Mouse (Mus musculus): ENCODE measurements around the gene Togaram2. TPM values are rescaled to one million over a fixed set of nuclear protein-coding genes. Genes with fewer than 3 reads are reported as not detected.

The Togaram2 gene
- polyA plus RNA-seq, 1 experiment from 2014 or later = 1.2 TPM

DNA sequence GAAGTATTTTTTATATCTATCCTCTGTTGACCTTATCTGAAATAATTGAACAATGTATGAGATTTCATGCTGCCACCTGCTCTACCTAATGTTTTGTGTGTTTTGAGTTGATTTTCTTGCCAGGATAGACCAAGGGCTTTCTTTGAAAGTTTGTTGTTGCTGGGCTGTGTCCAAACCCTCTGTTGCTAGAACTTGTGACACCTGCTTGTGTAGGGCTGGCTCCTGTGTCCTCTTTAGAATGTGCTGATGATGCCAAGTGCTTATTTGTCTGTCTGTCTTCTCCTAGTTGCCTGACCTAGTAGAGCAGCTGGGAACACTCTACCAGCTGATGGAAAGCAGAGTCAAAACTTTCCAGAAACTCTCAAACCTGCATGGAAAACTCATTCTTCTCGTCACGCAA lies 20.6 kb upstream of the Togaram2 start:
- no peak for ATAC-seq (ENCODE audit: low read depth)
- H3K9ac ChIP-seq (replicated peaks; ENCODE audit: low read depth, low read length) = no peak overlapping the region
- no peaks in the 10 kb centered on the region for H3K27me3 ChIP-seq (ENCODE audit: control insufficient read depth, insufficient read depth, low read length)
- no peak overlapping the region for H3K27ac ChIP-seq (ENCODE audit: low read depth, low read length)
- H3K4me2 ChIP-seq (ENCODE audit: low read depth, low read length) = no peak overlapping the region
- no peaks in the 10 kb centered on the region for H3K9me3 ChIP-seq (ENCODE audit: control insufficient read depth, low read length)
- H3K36me3 ChIP-seq (ENCODE audit: control insufficient read depth, insufficient read depth, low read length) = peaks cover 26% of the 10 kb centered on the region
- no peak overlapping the region for H3K4me3 ChIP-seq (ENCODE audit: low read depth, low read length)
- 95% methylated on average over 2 of the region's 2 CpGs for WGBS
- no peaks in the 10 kb centered on the region for H3K4me1 ChIP-seq (ENCODE audit: control insufficient read depth, insufficient read depth, low read length)

- WGBS = 94% methylated on average over 5 of the region's 5 CpGs
- Histone ChIP-seq H3K4me3 (ENCODE audit: low read depth, low read length) (no peak overlapping the region), H3K27ac (ENCODE audit: low read depth, low read length) (no peak overlapping the region), H3K4me1 (ENCODE audit: control insufficient read depth, insufficient read depth, low read length) (no peaks in the 10 kb centered on the region), H3K4me2 (ENCODE audit: low read depth, low read length) (no peak overlapping the region), H3K9ac (replicated peaks; ENCODE audit: low read depth, low read length) (no peak overlapping the region), H3K36me3 (ENCODE audit: control insufficient read depth, insufficient read depth, low read length) (peaks cover 30% of the 10 kb centered on the region), H3K9me3 (ENCODE audit: control insufficient read depth, low read length) (no peaks in the 10 kb centered on the region), H3K27me3 (ENCODE audit: control insufficient read depth, insufficient read depth, low read length) (no peaks in the 10 kb centered on the region)
- no peak for ATAC-seq (ENCODE audit: low read depth)
Measured at GRCm38 (mm10) chr17:71652934-71653333, 20.1 kb upstream of the Togaram2 start.

GRCm38 (mm10) chr17:71657521-71657920 lies 15.5 kb upstream of the Togaram2 start:
- H3K4me3 ChIP-seq (ENCODE audit: low read depth, low read length) = no peak overlapping the region
- no peaks in the 10 kb centered on the region for H3K27me3 ChIP-seq (ENCODE audit: control insufficient read depth, insufficient read depth, low read length)
- no peak overlapping the region for H3K4me2 ChIP-seq (ENCODE audit: low read depth, low read length)
- WGBS = 84% methylated on average over 4 of the region's 4 CpGs
- H3K36me3 ChIP-seq (ENCODE audit: control insufficient read depth, insufficient read depth, low read length) = peaks cover 29% of the 10 kb centered on the region
- no peak overlapping the region for H3K27ac ChIP-seq (ENCODE audit: low read depth, low read length)
- no peaks in the 10 kb centered on the region for H3K4me1 ChIP-seq (ENCODE audit: control insufficient read depth, insufficient read depth, low read length)
- H3K9me3 ChIP-seq (ENCODE audit: control insufficient read depth, low read length) = no peaks in the 10 kb centered on the region
- H3K9ac ChIP-seq (replicated peaks; ENCODE audit: low read depth, low read length) = no peak overlapping the region
- no peak for ATAC-seq (ENCODE audit: low read depth)

- H3K4me3 ChIP-seq (ENCODE audit: low read depth, low read length) = no peak overlapping the region
- no peak overlapping the region for H3K27ac ChIP-seq (ENCODE audit: low read depth, low read length)
- H3K27me3 ChIP-seq (ENCODE audit: control insufficient read depth, insufficient read depth, low read length) = no peaks in the 10 kb centered on the region
- no peaks in the 10 kb centered on the region for H3K9me3 ChIP-seq (ENCODE audit: control insufficient read depth, low read length)
- no peak for ATAC-seq (ENCODE audit: low read depth)
- H3K4me2 ChIP-seq (ENCODE audit: low read depth, low read length) = no peak overlapping the region
- H3K36me3 ChIP-seq (ENCODE audit: control insufficient read depth, insufficient read depth, low read length) = peaks cover 20% of the 10 kb centered on the region; the same call in 1 of the 2 replicates
- WGBS = 96% methylated on average over 10 of the region's 10 CpGs
- no peak overlapping the region for H3K9ac ChIP-seq (replicated peaks; ENCODE audit: low read depth, low read length)
- H3K4me1 ChIP-seq (ENCODE audit: control insufficient read depth, insufficient read depth, low read length) = no peaks in the 10 kb centered on the region
Measured at GRCm38 (mm10) chr17:71658666-71659065, 14.4 kb upstream of the Togaram2 start.

DNA sequence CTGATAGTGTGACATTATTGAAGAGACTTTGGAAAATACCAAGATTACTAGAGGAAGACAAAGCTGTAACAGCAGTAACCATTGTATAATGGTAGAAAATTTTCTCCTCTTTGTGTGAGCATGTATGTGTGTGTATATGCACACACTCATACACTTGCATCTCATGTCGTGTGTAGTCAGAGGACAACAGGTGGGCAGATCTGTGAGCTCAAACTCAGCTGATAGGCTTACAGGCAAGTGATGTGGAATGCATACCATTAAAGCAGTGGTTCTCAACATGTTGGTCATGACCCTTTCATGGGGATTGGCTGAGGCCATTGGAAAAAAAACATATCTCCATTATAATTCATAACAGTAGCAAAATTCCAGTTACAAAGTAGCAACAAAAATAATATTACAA lies 12.7 kb upstream of the Togaram2 start:
- 53% methylated on average over 1 of the region's 1 CpGs for WGBS
- Histone ChIP-seq H3K9ac (replicated peaks; ENCODE audit: low read depth, low read length) (no peak overlapping the region), H3K36me3 (ENCODE audit: control insufficient read depth, insufficient read depth, low read length) (peaks cover 20% of the 10 kb centered on the region; the same call in 1 of the 2 replicates), H3K4me3 (ENCODE audit: low read depth, low read length) (no peak overlapping the region), H3K4me2 (ENCODE audit: low read depth, low read length) (no peak overlapping the region), H3K27ac (ENCODE audit: low read depth, low read length) (no peak overlapping the region), H3K27me3 (ENCODE audit: control insufficient read depth, insufficient read depth, low read length) (no peaks in the 10 kb centered on the region), H3K9me3 (ENCODE audit: control insufficient read depth, low read length) (no peaks in the 10 kb centered on the region), H3K4me1 (ENCODE audit: control insufficient read depth, insufficient read depth, low read length) (no peaks in the 10 kb centered on the region)
- ATAC-seq (ENCODE audit: low read depth) = no peak

DNA sequence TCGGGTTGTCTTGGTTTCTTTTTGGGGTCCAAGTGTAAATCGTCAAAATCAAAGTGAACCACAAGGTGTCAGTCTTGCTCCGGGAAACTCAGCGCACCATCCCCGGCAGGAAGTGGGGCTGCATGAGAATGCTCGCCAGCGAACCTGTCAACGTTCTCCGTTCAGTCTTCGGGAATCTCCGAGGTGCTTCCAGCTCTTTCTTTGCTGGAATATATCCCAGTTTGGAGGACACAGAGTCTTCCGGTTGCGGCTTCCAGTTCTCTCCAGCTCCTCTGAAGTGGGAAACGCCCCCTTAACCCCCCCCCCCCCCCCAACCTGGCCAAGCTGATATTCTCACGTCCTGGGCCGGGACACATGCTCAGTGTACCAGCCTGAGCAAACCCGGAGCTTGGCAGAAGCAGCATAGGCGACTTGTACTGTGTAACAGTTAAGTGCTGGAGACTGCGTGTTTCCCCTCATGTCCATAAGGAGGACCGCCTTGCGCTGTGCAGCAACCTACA lies 10.3 kb upstream of the Togaram2 start:
- peak overlapping the region; percentile 22; the same call in 1 of the 2 replicates for H3K4me3 ChIP-seq (ENCODE audit: low read depth, low read length)
- no peaks in the 10 kb centered on the region for H3K27me3 ChIP-seq (ENCODE audit: control insufficient read depth, insufficient read depth, low read length)
- no peaks in the 10 kb centered on the region for H3K4me1 ChIP-seq (ENCODE audit: control insufficient read depth, insufficient read depth, low read length)
- 0 out of 2 replicates have a peak overlapping the region, but pooled peaks have one; percentile 2 for H3K9ac ChIP-seq (replicated peaks; ENCODE audit: low read depth, low read length)
- WGBS = 11% methylated on average over 20 of the region's 21 CpGs
- peaks cover 10% of the 10 kb centered on the region; the same call in 1 of the 2 replicates for H3K36me3 ChIP-seq (ENCODE audit: control insufficient read depth, insufficient read depth, low read length)
- H3K27ac ChIP-seq (ENCODE audit: low read depth, low read length) = no peak overlapping the region
- H3K4me2 ChIP-seq (ENCODE audit: low read depth, low read length) = peak overlapping the region; percentile 53
- ATAC-seq (ENCODE audit: low read depth) = peak; percentile 90
- H3K9me3 ChIP-seq (ENCODE audit: control insufficient read depth, low read length) = no peaks in the 10 kb centered on the region

DNA sequence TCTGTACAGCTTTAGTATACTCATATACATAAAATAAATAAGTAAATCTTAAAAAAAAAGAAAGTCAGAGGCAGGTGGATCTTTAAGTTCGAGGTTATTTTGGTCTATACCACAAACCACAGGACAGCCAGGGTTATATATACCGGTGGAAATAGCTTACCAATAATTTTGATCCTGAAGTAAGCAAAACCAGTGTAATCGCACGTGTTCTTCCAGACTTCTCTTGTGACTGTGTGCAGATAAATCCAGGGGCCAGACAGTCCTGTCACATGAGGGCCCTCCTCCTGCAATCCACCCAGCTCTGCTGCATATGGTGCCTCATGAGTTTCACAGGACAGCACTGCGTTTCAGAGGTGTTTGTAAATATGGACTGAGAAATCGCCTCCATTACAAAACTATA lies 9.6 kb upstream of the Togaram2 start:
- Histone ChIP-seq H3K27me3 (ENCODE audit: control insufficient read depth, insufficient read depth, low read length) (no peaks in the 10 kb centered on the region), H3K4me2 (ENCODE audit: low read depth, low read length) (no peak overlapping the region), H3K9me3 (ENCODE audit: control insufficient read depth, low read length) (no peaks in the 10 kb centered on the region), H3K9ac (replicated peaks; ENCODE audit: low read depth, low read length) (no peak overlapping the region), H3K4me1 (ENCODE audit: control insufficient read depth, insufficient read depth, low read length) (no peaks in the 10 kb centered on the region), H3K4me3 (ENCODE audit: low read depth, low read length) (no peak overlapping the region), H3K27ac (ENCODE audit: low read depth, low read length) (no peak overlapping the region), H3K36me3 (ENCODE audit: control insufficient read depth, insufficient read depth, low read length) (peaks cover 5% of the 10 kb centered on the region; the same call in 1 of the 2 replicates)
- WGBS = 87% methylated on average over 6 of the region's 6 CpGs
- no peak for ATAC-seq (ENCODE audit: low read depth)

DNA sequence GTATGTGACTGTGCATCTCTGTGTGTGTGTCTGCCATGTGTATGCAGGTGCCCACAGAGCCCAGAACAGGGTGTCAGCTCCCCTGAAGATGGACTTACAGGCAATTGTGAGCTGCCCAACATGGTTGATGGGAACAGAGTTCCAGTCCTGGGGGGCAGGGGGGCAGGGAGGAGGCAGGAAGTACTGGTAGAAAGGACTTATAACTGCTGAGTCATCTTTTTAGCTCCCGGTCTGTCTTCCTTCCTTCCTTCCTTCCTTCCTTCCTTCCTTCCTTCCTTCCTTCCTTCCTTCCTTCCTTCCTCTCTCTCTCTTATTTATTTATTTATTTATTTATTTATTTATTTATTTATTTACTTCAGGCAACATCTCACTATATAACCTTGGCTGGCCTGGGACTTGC lies 8.9 kb upstream of the Togaram2 start:
- Histone ChIP-seq H3K36me3 (ENCODE audit: control insufficient read depth, insufficient read depth, low read length) (no peaks in the 10 kb centered on the region), H3K4me2 (ENCODE audit: low read depth, low read length) (no peak overlapping the region), H3K4me1 (ENCODE audit: control insufficient read depth, insufficient read depth, low read length) (no peaks in the 10 kb centered on the region), H3K9ac (replicated peaks; ENCODE audit: low read depth, low read length) (no peak overlapping the region), H3K27me3 (ENCODE audit: control insufficient read depth, insufficient read depth, low read length) (no peaks in the 10 kb centered on the region), H3K27ac (ENCODE audit: low read depth, low read length) (no peak overlapping the region), H3K9me3 (ENCODE audit: control insufficient read depth, low read length) (no peaks in the 10 kb centered on the region), H3K4me3 (ENCODE audit: low read depth, low read length) (no peak overlapping the region)
- ATAC-seq (ENCODE audit: low read depth) = no peak
- WGBS = 80% methylated on average over 1 of the region's 1 CpGs

- H3K4me3 ChIP-seq (ENCODE audit: low read depth, low read length) = no peak overlapping the region
- H3K4me1 ChIP-seq (ENCODE audit: control insufficient read depth, insufficient read depth, low read length) = no peaks in the 10 kb centered on the region
- WGBS = 92% methylated on average over 4 of the region's 4 CpGs
- H3K9ac ChIP-seq (replicated peaks; ENCODE audit: low read depth, low read length) = no peak overlapping the region
- H3K27ac ChIP-seq (ENCODE audit: low read depth, low read length) = no peak overlapping the region
- H3K27me3 ChIP-seq (ENCODE audit: control insufficient read depth, insufficient read depth, low read length) = no peaks in the 10 kb centered on the region
- no peak for ATAC-seq (ENCODE audit: low read depth)
- H3K9me3 ChIP-seq (ENCODE audit: control insufficient read depth, low read length) = no peaks in the 10 kb centered on the region
- no peaks in the 10 kb centered on the region for H3K36me3 ChIP-seq (ENCODE audit: control insufficient read depth, insufficient read depth, low read length)
- H3K4me2 ChIP-seq (ENCODE audit: low read depth, low read length) = no peak overlapping the region
Measured at GRCm38 (mm10) chr17:71665201-71665600, 7.9 kb upstream of the Togaram2 start.
